Mouse (Mus musculus) liver, embryonic 16.5 days (tissue): Measurements from ENCODE around the gene Rab26. TPM values are rescaled to one million over a fixed set of nuclear protein-coding genes. Genes with fewer than 3 reads are reported as not detected.
A peak's percentile ranks its signal among the peaks of the same experiment; 100 is the strongest.

Source experiments
- ATAC-seq: fragments of 200-750 bp; cut with Nextera tagmentation; 2 replicates; pipeline ENCODE4 v1.8.0; 2017; ENCODE audit warnings: low read depth, mild to moderate bottlenecking, moderate number of reproducible peaks, moderate library complexity
- H3K27ac ChIP-seq: fragments of 300-500 bp; sonication (generic); 2 replicates; pipeline ENCODE4 v1.5.1; 2014; ENCODE audit warnings: mild to moderate bottlenecking, low read length
- H3K27me3 ChIP-seq: fragments of 300-500 bp; sonication (generic); 2 replicates; pipeline ENCODE4 v1.6.1; 2014; ENCODE audit warnings: low read depth, low read length, mixed read lengths; ENCODE audit not compliant: control insufficient read depth, insufficient read depth
- H3K36me3 ChIP-seq: fragments of 300-500 bp; sonication (generic); 2 replicates; pipeline ENCODE4 v1.6.1; 2014; ENCODE audit warnings: mild to moderate bottlenecking; ENCODE audit not compliant: control insufficient read depth, insufficient read depth
- H3K4me1 ChIP-seq: fragments of 300-500 bp; sonication (generic); 2 replicates; pipeline ENCODE4 v1.6.1; 2014; ENCODE audit warnings: low read depth, low read length, mixed read lengths; ENCODE audit not compliant: control insufficient read depth
- H3K4me2 ChIP-seq: fragments of 300-500 bp; sonication (generic); 2 replicates; pipeline ENCODE4 v1.6.1; 2014; ENCODE audit warnings: low read depth, low read length, mixed read lengths
- H3K4me3 ChIP-seq: fragments of 300-500 bp; sonication (generic); 2 replicates; pipeline ENCODE4 v1.5.1; 2014; ENCODE audit warnings: low read depth, mild to moderate bottlenecking, low read length
- H3K9ac ChIP-seq: fragments of 300-500 bp; sonication (generic); 2 replicates; pipeline ENCODE4 v1.6.1; 2014; ENCODE audit warnings: low read depth, low read length
- H3K9me3 ChIP-seq: fragments of 300-500 bp; sonication (generic); replicated peaks from 2 replicates; pipeline ENCODE4 v1.6.1; 2016; ENCODE audit warnings: low read length; ENCODE audit not compliant: control insufficient read depth
- WGBS: fragments of 180-500 bp; shearing (Covaris S2); extraction: QIAGEN DNeasy Blood & Tissue Kit; methylation state at CpG from one replicate; pipeline ENCODE4 v1.1.7; 2014; ENCODE audit not compliant: insufficient replicate concordance; 5-methylcytosine and 5-hydroxymethylcytosine counted together
- polyA plus RNA-seq: library from polyadenylated mRNA; unstranded; fragments of >200 nt; fragmentation: Nextera tagmentation; extraction: Ambion mirVana; gene quantifications from 2 replicates; pipeline ENCODE4 v1.2.1, GENCODE M21; 2015

Rab26 gene
- polyA plus RNA-seq: 0.46 and 0.87 TPM in 2 replicates

DNA sequence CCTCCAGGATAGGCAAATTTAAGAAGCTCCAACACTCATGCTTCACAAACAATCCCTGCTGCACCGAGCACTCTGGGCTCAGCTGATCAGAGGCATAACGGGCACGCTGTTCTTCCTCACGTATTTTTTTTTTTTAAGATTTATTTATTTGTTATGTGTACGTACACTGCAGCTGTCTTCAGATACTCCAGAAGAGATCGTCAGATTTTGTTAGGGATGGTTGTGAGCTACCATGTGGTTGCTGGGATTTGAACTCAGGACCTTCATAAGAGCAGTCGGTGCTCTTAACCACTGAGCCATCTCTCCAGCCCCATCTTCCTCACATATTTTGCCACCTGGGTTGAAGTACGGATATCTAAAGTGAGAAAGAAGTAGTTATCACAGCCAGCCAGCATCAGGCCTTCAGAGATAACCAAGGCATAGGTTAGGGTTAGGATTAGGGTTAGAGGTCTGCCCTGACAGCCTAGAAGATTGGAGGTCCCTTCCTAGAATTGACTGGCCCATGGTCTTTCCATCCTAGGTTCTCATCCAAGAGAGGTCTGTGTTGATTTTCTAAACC is at the start of gene Rab26:
Gene Rab26, minus strand, starts transcription at position 51 of the 559 bp plus-strand sequence.
- peak within 1 kb of the TSS; percentile 56 for H3K9ac ChIP-seq
- peak within 1 kb of the TSS; percentile 86 for H3K4me2 ChIP-seq
- no peak for ATAC-seq
- 50% methylated on average over 8 of the region's 8 CpGs for WGBS
- no peak within 1 kb of the TSS for H3K27ac ChIP-seq
- H3K27me3 ChIP-seq: no peaks in the 10 kb centered on the region
- peaks cover 27% of the 10 kb centered on the region for H3K4me1 ChIP-seq
- H3K4me3 ChIP-seq: peak within 1 kb of the TSS; percentile 57
- no peaks in the 10 kb centered on the region for H3K36me3 ChIP-seq
- H3K9me3 ChIP-seq: no peaks in the 10 kb centered on the region

DNA sequence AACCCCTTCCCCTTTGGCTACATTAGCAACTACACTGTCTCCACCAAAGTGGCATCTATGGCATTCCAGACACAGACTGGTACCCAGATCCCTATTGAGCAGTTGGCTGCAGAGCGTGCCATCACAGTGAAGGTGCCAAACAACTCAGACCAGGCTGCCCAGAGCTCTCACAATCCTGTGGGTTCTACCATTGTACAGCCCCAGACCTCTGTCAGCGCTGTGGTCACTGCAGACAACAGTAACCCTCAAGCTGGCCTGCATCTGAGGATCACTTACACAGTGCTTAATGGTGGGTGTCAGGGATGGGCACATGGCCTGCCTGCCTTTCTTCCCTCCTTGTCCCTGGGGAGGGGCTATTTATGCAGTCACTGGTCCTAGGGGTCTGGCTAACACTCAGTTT is 46.3 kb upstream of the Rab26 start:
- H3K9ac ChIP-seq: no peak overlapping the region
- no peaks in the 10 kb centered on the region for H3K36me3 ChIP-seq
- no peak overlapping the region for H3K4me3 ChIP-seq
- WGBS: 77% methylated on average over 2 of the region's 2 CpGs
- H3K4me1 ChIP-seq: peaks cover 7% of the 10 kb centered on the region
- no peaks in the 10 kb centered on the region for H3K27me3 ChIP-seq
- no peak for ATAC-seq
- no peak overlapping the region for H3K27ac ChIP-seq
- H3K4me2 ChIP-seq: no peak overlapping the region
- no peaks in the 10 kb centered on the region for H3K9me3 ChIP-seq

DNA sequence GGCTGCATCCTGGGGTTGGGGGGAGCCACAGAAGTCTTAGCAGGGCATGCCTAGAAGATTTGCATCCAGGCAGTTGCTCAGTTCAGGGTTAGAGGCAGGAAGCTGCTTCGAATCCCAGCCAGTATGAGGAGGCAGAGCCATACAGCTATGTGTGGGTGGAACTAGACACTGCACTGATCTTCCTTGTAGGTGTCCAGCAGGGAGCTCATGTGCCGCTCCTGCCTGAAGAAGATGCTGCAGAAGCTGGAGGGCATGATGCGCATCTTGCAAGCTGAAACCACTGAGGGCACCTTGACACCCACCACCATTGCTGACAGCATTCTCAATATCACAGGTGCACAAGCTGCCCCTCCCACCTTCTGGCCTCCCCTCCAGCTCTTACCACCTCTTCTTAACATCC is 45.5 kb upstream of the Rab26 start:
- H3K9me3 ChIP-seq: no peaks in the 10 kb centered on the region
- no peak overlapping the region for H3K27ac ChIP-seq
- H3K4me3 ChIP-seq: no peak overlapping the region
- peaks cover 7% of the 10 kb centered on the region for H3K4me1 ChIP-seq
- no peak overlapping the region for H3K9ac ChIP-seq
- H3K4me2 ChIP-seq: no peak overlapping the region
- no peaks in the 10 kb centered on the region for H3K27me3 ChIP-seq
- 74% methylated on average over 3 of the region's 3 CpGs for WGBS
- no peaks in the 10 kb centered on the region for H3K36me3 ChIP-seq
- no peak for ATAC-seq

DNA sequence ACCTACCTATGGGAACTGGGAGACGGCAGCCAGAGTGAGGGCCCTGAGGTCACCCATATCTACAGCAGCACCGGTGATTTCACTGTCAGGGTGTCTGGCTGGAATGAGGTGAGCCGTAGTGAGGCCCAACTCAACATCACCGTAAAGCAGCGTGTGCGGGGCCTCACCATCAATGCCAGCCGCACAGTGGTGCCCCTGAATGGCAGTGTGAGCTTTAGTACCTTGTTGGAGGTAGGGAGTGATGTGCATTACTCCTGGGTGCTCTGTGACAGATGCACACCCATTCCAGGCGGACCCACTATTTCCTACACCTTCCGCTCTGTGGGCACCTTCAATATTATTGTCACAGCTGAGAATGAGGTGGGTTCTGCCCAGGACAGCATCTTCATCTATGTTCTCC is 39.8 kb upstream of the Rab26 start:
- H3K27ac ChIP-seq: no peak overlapping the region
- no peaks in the 10 kb centered on the region for H3K9me3 ChIP-seq
- peaks cover 2% of the 10 kb centered on the region; the same call in 1 of the 2 replicates for H3K36me3 ChIP-seq
- H3K27me3 ChIP-seq: no peaks in the 10 kb centered on the region
- no peak overlapping the region for H3K4me3 ChIP-seq
- no peak for ATAC-seq
- H3K9ac ChIP-seq: no peak overlapping the region
- H3K4me2 ChIP-seq: no peak overlapping the region
- WGBS: 78% methylated on average over 9 of the region's 9 CpGs
- no peaks in the 10 kb centered on the region; the same call in 1 of the 2 replicates for H3K4me1 ChIP-seq

DNA sequence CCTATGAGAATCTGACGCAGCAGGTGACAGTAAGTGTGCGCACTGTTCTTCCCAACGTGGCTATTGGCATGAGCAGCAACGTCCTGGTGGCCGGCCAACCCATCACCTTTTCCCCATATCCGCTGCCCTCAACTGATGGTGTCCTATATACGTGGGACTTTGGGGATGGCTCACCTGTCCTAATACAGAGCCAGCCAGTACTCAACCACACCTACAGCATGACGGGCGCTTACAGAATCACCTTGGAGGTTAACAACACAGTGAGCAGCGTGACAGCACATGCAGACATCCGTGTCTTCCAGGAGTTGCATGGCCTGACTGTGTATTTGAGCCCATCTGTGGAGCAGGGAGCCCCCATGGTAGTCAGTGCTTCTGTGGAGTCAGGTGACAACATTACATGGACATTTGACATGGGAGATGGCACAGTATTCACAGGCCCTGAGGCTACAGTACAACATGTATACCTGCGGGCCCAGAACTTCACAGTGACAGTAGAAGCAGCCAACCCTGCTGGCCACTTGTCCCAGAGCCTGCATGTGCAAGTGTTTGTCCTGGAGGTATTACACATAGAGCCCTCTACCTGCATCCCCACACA is 38.7 kb upstream of the Rab26 start:
- Histone ChIP-seq H3K9ac (no peak overlapping the region), H3K27me3 (no peaks in the 10 kb centered on the region), H3K27ac (no peak overlapping the region), H3K4me2 (no peak overlapping the region), H3K4me3 (no peak overlapping the region), H3K36me3 (peaks cover 2% of the 10 kb centered on the region; the same call in 1 of the 2 replicates), H3K9me3 (no peaks in the 10 kb centered on the region), H3K4me1 (no peaks in the 10 kb centered on the region; the same call in 1 of the 2 replicates)
- 84% methylated on average over 12 of the region's 12 CpGs for WGBS
- ATAC-seq: no peak

DNA sequence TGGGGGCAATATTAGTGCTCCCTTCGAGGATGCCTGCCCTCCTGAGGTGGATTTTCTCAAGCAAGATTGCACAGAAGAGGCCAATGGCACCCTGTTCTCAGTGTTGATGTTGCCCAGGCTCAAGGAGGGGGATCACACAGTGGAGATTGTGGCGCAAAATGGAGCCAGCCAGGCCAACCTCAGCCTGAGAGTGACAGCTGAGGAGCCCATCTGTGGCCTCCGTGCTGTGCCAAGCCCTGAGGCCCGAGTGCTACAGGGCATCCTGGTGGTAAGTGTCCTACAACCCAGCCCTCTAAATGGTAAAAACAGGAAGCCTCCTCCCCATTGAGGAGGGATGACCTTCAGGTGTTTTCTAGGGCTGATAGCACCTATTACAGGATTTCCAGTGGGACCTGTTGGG is 35.8 kb upstream of the Rab26 start:
- Histone ChIP-seq H3K27ac (no peak overlapping the region), H3K4me1 (peaks cover 13% of the 10 kb centered on the region), H3K4me3 (no peak overlapping the region), H3K36me3 (peaks cover 2% of the 10 kb centered on the region; the same call in 1 of the 2 replicates), H3K9me3 (no peaks in the 10 kb centered on the region), H3K4me2 (no peak overlapping the region), H3K27me3 (no peaks in the 10 kb centered on the region), H3K9ac (no peak overlapping the region)
- no peak for ATAC-seq
- 71% methylated on average over 4 of the region's 4 CpGs for WGBS

DNA sequence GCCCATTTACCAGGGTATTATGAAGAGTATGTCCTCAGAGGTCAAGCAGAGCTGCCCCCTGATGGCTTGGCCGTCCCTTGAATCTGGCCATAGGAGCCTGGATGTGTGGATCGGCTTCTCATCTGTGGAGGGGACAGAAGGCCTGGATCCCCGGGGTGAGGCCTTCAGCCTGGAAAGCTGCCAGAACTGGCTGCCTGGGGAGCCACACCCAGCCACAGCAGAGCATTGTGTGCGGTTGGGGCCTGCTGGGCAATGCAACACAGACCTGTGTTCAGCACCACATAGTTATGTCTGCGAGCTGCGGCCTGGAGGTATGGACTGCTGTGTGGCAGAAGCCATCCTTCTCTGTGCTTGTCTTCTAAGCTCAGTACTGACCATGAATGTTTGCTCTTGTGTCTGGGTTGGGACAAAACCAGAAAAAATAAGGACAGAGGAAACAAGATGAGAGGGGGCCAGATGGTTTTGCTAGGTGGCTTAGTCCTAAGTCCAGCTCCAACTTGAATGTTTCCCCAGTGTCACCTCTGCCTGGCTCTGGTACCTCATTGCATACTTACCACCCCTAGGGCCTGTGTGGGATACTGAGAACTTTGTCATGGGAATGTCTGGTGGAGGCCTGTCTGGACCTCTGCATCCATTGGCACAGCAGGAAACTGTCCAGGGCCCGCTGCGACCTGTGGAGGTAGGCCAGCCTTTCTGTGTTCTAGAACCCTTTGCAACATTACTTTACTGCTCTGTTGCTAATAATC is 33.2 kb upstream of the Rab26 start:
- H3K27ac ChIP-seq: no peak overlapping the region
- peak overlapping the region; percentile 35; the same call in 1 of the 2 replicates for H3K9ac ChIP-seq
- no peaks in the 10 kb centered on the region for H3K9me3 ChIP-seq
- H3K4me3 ChIP-seq: no peak overlapping the region
- peak; percentile 68; the same call in 1 of the 2 replicates for ATAC-seq
- 43% methylated on average over 8 of the region's 8 CpGs for WGBS
- H3K4me2 ChIP-seq: no peak overlapping the region
- H3K27me3 ChIP-seq: no peaks in the 10 kb centered on the region
- H3K4me1 ChIP-seq: peaks cover 13% of the 10 kb centered on the region
- H3K36me3 ChIP-seq: peaks cover 2% of the 10 kb centered on the region; the same call in 1 of the 2 replicates

DNA sequence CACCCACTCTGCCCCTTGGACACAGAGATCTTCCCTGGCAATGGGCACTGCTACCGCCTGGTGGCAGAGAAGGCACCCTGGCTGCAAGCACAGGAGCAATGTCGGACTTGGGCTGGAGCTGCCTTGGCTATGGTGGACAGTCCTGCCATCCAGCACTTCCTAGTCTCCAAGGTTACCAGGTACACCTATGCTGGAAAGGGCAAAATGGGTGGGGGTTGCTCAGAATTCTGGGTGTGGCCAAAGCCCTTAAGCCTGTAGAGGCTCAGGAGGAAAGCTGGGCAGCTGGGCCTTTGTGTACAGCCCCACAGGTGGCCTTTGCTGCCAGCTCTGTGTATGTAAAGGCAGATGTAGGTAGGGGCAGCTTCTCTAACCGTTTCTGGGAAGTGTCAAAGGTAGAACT is 31.8 kb upstream of the Rab26 start:
- 69% methylated on average over 3 of the region's 3 CpGs for WGBS
- Histone ChIP-seq H3K4me1 (peaks cover 13% of the 10 kb centered on the region), H3K36me3 (peaks cover 2% of the 10 kb centered on the region; the same call in 1 of the 2 replicates), H3K4me2 (no peak overlapping the region), H3K4me3 (no peak overlapping the region), H3K9ac (no peak overlapping the region), H3K9me3 (no peaks in the 10 kb centered on the region), H3K27me3 (no peaks in the 10 kb centered on the region), H3K27ac (no peak overlapping the region)
- ATAC-seq: no peak

DNA sequence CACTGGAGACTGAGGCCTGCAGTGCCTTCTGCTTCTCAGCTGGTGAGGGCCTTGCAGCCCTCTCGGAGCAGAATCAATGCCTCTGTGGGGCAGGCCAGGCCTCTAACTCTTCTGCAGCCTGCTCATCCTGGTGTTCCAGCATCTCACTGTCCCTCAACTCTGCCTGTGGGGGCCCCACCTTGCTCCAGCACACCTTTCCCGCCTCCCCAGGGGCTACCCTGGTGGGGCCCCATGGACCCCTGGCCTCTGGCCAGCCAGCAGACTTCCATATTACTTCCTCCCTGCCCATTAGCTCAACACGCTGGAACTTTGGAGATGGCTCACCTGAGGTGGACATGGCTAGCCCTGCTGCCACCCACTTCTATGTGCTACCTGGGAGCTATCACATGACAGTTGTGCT is 31.1 kb upstream of the Rab26 start:
- no peak overlapping the region for H3K4me2 ChIP-seq
- no peak overlapping the region for H3K9ac ChIP-seq
- WGBS: 66% methylated on average over 3 of the region's 3 CpGs
- H3K4me1 ChIP-seq: peaks cover 13% of the 10 kb centered on the region
- H3K27ac ChIP-seq: no peak overlapping the region
- no peaks in the 10 kb centered on the region for H3K9me3 ChIP-seq
- H3K36me3 ChIP-seq: peaks cover 2% of the 10 kb centered on the region; the same call in 1 of the 2 replicates
- no peak overlapping the region for H3K4me3 ChIP-seq
- no peak for ATAC-seq
- H3K27me3 ChIP-seq: no peaks in the 10 kb centered on the region
